Mouse (Mus musculus): ENCODE data around the gene Gatd1.
"Not testable (repeated sequence)": the region's sequence is repeated elsewhere in the genome, so short reads cannot be mapped to it uniquely, and the experiment has no call there.

The Gatd1 gene

DNA sequence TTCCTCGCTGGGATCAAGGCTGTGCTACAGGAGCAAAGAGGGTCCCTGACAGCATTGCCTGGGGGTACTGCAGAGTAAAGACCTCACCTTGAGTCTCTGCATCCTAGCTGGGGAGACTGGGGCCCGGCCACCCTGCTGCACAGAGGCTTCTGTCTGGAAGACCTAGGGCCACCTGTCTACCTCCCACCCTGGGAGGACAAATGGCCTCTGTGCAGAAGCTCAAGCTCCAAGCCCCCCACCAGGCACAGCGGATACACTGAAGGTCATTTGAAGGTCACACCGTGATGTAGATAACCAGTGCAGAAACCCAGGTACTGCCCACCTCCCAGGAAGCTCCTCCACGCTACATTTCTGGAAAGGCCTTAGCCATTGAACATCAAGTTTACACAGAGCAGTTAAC lies 14.8 kb upstream of the Gatd1 start:
- no peak for DNase-seq (ENCODE audit: low spot score in 2 of 2)

GRCm38 (mm10) chr7:141426948-141427730 lies 13.2 kb upstream of the Gatd1 start:
- no peak for DNase-seq (ENCODE audit: low spot score in 2 of 2)

DNA sequence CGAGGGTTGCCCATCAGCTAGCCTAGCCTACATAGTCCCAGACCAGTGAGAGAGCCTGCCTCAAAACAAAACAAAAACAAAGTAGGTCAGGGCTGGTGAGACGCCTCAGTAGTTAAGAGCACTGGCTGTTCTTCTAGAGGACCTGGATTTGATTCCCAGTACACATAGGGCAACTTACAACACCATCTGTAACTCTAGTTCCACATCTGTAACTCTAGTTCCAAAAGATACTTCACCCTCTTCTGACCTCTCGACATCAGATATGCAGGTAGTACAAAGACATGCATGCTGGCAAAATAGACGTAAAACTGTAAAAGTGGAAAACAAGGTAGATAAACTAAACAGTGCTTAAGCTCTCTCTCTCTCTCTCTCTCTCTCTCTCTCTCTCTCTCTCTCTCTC lies 9.9 kb upstream of the Gatd1 start:
- DNase-seq (ENCODE audit: low spot score in 2 of 2) = no peak

- DNase-seq (ENCODE audit: low spot score in 2 of 2) = no peak
Observed at GRCm38 (mm10) chr7:141420030-141420702, 6.2 kb upstream of the Gatd1 start.

GRCm38 (mm10) chr7:141418970-141419369 lies 5.0 kb upstream of the Gatd1 start:
- DNase-seq (ENCODE audit: low spot score in 2 of 2) = peak; percentile 64 to 65

DNA sequence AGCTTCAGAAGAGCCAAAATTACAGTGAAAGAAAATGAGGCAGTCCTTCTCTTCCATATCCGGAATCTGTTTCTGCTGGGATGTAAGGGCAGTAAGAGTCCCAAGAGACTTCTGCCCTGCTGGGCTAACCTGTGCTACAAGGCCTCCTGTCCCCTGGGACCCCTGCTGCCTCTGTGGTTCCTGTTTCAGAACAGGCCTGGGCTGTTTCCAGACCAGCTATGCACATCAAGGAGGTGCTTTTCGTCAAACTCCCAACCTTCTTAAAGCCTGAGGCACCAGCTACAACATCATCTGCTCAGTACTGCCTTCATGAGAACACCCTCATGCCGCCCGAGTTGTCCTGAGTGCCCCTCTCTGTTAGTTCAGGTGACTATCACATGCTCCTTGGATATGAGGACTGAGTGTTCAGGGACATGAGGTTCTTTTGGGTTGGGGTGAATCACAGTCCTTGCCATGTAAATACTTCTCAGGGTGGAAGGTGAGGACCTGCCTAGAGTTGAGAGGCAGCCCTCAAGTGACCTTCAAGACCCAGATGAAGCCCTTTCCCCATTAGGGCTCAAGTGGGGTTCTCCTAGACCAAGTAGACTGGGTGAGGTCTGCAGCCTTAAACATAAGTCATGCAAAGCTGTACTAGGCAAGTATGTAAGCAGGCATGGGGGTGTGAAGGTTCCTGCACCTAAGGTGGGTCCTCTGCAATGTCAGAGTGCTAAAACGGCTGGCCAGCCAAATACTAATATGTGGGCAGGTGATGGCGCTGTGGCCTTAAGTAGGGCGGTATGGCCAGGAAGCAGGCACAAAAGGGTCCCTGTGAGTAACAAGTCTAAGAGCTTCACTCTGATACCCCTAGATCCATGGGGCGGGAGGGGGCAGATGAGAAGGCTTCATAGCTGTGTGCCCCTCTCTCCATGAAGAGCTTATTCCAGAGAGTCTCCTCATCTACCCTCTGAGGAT lies 4.1 kb upstream of the Gatd1 start:
- no peak for DNase-seq (ENCODE audit: low spot score in 2 of 2)

DNA sequence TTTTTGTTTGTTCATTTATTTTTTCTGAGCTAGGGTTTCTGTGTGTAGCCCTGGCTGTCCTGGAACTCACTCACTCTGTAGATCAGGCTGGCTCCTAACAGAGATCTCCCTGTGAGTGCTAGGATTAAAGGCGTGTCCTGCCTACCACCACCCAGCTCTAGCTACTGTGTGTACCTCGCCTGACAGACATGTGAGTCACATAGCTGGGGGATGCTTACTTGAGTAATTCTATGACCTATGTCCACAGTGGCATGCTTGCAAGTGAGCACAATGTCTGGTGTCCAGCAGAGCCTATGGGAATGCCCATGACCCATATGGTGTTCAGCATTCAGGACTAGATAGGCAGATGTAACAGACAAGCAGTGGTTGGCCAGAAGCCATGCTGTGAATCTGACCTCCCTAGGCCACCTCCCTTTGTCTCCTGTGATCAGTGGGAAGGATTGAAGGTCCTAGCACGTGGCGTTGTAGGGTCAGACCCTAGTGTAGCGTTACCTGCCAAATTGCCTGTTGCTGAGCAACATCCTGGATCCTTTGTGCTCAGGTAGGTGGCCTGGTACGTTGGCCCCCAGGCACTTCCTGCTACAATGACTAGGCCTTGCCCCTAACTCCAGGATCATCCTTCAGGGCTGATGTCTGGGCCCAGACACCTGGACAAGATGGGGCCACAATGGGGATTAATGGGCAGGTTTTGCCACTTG lies 2.4 kb upstream of the Gatd1 start:
- DNase-seq (ENCODE audit: low spot score in 2 of 2) = no peak

DNA sequence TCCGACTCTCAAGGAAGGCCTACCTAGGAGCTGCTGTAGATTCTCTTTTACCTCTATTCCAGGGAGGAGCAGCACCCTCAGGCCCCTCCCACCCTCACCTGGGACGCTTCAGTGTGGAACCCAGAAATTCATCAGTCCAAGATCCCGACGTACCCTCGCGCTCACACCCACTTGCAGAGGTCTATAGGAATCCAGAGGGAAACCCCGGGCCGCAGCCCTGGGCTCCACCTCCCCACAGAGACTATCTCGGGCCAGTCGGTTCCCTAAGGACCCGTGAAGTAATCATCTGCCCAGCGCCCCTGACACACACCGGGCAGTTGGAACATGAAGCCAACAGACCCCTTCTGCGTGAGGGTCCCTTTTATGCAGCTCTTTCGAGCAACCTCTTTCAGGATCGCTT lies 605 bp downstream of the Gatd1 start:
- no peak for DNase-seq (ENCODE audit: low spot score in 2 of 2)

DNA sequence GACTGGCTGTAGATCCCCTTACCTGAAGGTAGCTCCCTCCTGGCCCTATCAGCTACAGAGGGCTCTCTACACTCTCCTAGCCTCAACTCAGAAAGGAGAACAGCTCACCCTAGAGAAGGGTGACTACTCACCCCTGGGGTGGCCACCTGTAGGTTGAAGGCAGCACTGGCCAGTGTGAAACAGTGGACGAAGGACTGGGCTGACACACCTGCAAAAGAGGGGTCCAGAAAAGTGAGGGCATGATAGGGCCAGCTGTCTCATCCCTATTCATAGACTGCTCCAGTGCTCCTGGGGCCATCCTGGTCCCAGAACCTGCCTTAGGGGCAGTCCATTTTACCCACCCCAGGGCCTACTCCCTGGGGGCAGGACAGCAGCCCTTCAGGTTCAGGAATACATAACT lies 2.3 kb downstream of the Gatd1 start:
- DNase-seq (ENCODE audit: low spot score in 2 of 2) = no peak

DNA sequence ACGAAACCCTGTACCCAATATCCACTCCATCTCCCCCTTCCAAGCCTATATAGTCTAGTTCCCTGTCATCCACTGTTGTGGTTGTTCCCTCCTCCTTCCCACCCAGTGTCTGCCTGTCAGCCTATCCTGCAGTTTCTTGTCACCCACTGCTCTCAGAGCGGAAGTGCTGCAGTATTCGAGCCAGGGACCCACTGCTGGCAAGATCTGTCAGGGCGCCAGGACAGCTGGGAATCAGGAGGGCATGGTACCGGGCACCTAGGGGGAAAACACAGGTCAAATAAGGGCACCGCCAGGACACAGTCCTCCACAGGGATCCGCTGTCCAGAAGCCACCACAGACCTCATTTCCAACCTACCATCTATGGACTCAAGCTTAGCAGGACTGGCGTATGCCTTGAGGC lies 3.3 kb downstream of the Gatd1 start:
- no peak for DNase-seq (ENCODE audit: low spot score in 2 of 2)

DNA sequence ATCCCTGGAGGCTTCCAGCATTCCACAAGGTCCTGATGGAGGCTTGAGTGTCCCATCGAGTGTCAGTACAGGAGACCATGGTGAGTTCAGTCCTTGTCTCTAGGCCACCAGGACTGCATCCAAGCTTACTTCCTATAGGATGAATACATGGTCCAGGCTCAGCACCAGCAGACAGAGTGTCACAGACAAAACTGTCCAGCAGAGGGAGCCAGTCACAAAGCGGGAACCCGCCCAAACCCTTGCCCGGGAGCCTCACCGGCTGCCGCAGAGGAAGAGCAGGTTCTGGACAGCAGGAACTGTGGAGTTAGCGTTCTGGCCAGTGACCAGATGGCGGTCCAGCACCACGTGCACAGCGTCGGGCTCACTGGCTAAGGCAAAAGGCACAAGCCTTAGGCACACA lies 5.1 kb downstream of the Gatd1 start:
- DNase-seq (ENCODE audit: low spot score in 2 of 2) = peak; percentile 89 to 92

DNA sequence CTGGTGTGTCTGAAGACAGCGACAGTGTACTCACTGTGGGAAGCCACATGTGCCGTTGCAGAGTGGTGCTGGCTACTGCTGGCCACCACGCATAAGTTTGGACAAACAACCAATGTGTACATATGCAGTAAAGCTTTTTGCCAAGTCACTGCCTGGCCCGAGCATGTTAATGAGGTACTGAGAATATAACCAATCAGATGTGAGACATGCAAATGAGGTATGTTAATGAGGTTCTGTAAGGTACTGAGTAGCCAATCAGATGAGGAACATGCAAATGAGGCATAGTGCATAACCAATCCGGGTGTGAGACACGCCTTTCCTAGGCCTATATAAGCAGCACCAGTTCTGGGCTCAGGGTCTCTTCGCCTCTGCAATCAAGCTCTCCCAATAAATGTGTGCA lies 6.3 kb downstream of the Gatd1 start:
- not testable (repeated sequence) for DNase-seq (ENCODE audit: low spot score in 2 of 2)

DNA sequence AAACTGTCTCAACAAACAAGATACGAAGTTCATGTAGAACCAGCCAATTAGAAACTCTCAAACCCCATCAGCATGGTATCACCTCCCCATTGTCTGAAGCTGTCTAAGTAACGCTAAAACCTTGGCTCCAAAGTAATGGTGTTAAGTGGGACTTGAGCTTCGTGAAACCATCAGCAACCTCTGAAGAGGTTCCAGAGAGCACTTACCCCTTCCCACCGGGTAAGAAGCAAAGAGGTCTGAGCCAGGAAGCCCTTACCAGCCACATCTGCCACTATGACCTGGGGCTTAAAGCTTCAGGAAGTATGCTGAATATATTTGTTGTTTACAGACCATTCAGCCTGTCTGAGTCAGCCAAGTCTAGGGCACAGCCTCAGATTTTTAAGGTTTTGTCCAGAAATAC lies 8.5 kb downstream of the Gatd1 start:
- no peak for DNase-seq (ENCODE audit: low spot score in 2 of 2)

DNA sequence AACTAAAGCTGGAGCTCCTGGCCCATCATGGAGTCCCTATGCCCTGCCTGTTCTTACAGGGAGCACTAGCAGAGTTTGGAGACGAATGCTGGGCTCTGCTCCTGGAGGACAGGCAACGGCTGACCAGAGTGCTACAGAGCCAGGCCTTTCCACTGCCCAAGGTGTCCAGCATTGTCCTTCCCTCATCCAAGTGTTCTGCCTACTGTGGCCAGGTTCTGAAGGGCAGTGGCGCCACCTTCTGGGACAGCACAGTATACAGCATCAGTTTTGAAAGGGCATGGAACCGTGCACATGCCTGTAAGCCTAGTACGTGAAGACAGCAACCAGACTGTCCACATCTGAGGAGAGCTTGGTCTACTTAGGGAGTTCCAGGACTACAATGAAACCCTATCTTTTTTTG lies 10.6 kb downstream of the Gatd1 start:
- DNase-seq (ENCODE audit: low spot score in 2 of 2) = peak; percentile 39 to 46

DNA sequence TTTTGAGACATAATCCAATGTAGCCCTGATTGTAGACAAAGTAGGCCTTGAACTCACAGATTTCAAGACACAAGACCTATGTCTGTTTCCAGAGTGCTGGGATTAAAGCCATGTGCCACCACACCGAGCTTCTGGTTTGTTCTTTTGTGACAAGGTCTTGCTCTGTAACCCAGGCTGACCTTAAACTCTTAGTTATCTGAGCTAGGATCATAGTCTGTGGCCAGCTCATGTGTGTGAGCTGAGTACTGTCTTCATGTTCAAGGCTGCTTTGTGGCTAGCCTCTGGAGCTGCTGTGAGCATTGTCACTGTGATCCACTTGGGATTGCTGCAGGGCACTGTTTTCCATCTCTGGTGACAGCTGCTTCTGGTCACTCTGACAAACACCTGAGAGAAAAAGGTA lies 18.6 kb downstream of the Gatd1 start:
- DNase-seq (ENCODE audit: low spot score in 2 of 2) = no peak

DNA sequence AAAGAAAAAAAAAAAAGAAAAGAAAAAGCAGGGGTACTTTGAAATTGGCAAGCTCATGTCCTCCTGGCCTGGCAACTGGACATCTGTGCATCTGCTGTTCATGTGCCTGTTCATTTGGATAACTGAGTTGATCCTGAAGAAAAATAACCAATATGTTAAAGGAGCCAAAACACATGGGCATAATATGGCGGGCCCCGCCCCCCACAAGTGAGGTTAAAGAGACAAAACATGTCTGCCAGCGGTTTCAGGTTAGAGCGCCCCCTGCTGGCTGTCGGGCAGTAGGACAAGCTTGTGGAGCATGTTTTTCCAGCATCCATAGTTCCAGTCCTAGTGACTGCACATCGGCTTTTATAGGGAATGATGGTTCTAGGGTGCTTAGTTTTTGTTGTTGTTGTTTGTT lies 19.2 kb downstream of the Gatd1 start:
- peak; percentile 47 for DNase-seq (ENCODE audit: low spot score in 2 of 2)

- DNase-seq (ENCODE audit: low spot score in 2 of 2) = no peak
Observed at GRCm38 (mm10) chr7:141394158-141394557, 19.8 kb downstream of the Gatd1 start.

DNA sequence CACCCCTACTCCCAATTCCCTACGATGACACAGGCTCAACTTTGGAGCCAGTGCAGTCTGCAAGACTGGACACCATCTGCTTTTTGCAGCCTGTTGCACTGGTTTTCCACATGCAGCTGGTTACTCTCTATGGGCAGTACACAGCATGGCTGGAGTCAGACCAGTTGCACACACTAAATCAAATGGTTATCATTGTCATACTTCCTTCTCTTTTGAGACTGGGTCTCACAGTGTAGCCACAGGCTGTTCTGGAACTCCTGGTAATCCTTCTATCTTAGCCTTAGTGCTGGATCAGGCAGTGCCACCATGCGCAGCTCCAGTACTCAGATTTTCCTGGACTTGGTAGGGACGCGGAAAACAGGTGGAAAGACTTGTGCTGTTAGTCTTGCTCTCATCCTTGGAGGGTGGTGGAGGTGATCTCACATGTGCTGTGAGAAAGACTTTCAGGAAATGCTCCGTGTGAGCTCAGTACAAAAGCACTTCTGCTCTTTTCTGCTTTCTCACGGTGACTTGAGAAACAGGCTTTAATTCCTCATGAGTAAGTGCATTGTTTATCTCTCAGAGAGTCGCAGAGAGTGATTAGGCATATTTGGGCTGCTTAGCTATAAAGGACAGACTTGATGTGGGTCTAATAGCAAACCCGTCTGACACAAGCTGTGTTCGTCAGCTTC lies 21.2 kb downstream of the Gatd1 start:
- DNase-seq (ENCODE audit: low spot score in 2 of 2) = no peak

DNA sequence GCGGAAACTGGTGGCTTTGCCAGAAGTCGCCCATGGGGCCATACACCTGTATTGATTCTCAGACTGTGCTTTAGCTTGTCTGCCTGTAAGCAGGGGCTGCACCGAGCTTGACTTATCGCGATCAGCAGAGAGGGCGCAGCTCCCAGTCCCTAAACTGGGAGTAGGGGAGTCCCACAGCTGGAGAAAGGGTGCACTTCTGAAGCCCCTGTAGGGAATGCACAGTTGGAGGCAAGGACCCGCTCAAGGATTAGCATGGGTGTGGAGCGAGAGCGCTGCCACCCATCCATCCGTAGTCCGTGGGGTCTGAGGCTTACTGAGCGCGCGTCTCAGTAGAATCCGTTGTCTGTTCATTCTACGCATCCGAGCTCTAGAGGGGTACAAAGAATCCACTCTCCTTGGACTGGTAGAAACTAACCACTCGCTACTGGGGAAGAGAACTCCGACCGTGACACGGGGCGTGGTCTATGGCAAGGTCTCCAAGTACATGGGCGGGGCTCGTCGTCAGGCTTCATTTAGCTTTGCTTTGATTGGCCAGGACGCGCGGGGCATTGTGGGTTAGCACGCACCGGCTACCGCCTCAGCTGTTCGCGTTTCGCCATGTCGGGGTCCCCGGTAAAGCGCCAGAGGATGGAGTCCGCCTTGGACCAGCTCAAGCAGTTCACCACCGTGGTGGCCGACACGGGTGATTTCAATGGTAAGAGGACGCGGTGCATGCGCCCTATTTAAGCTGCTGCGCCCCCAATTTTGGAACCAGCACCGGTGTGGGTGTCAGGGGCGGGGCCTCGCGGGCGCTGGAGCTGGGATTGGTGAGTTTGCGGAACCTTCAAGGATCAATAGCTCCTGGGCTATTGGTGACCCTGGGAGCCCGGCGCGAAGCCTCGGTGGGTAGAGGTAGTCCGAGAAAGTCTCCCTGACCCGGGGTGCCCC lies 22.0 kb downstream of the Gatd1 start, which contains the start of gene Taldo1:
TSS of gene Taldo1 (plus strand) at position 575 of the 927 bp plus-strand sequence.
- DNase-seq (ENCODE audit: low spot score in 2 of 2) = peak; percentile 96 to 99
